Mouse (Mus musculus): Measurements from ENCODE around the gene Gmpr.

GRCm38 (mm10) chr13:45473311-45473710 lies 33.9 kb upstream of the Gmpr start:
- TF ChIP-seq POLR2A (IDR thresholded peaks at IDR 0.05; ENCODE audit: insufficient read depth, low read length): no peak
- no peak for TF ChIP-seq CTCF (IDR thresholded peaks at IDR 0.05; ENCODE audit: low read depth, low read length)
- no peak for TF ChIP-seq EP300 (IDR thresholded peaks at IDR 0.05; ENCODE audit: insufficient read depth, low read depth, low read length)
